Mouse (Mus musculus): ENCODE data around the gene Anapc1. TPM values are rescaled to one million over a fixed set of nuclear protein-coding genes. Genes with fewer than 3 reads are reported as not detected.

Gene Anapc1
- total and polyA plus RNA-seq, 2 experiments from 2014 or later: 25.2 to 78.5 TPM

- no peaks in the 10 kb centered on the region for H3K36me3 ChIP-seq (ENCODE audit: insufficient read depth)
These were observed 5.1 kb upstream of the Anapc1 start for GRCm38 (mm10) chr2:128692336-128692735.

GRCm38 (mm10) chr2:128687558-128688120, 448 bp upstream of the Anapc1 start:
- Histone ChIP-seq H3K36me3 (ENCODE audit: insufficient read depth) (0 out of 2 replicates have a peak, but pooled peaks cover 11% of the 10 kb centered on the region), H3K4me3 (ENCODE audit: low read depth, low read length) (peak overlapping the region; percentile 99), H3K27me3 (ENCODE audit: insufficient read depth, low read length) (no peaks in the 10 kb centered on the region), H3K9me3 (ENCODE audit: low read length) (no peaks in the 10 kb centered on the region), H3K9ac (peak overlapping the region; percentile 90), H3K27ac (ENCODE audit: low read depth, low read length) (peak overlapping the region; percentile 90), H3K4me1 (ENCODE audit: insufficient read depth) (peaks cover 15% of the 10 kb centered on the region), H3K4me2 (ENCODE audit: low read depth) (peak overlapping the region; percentile 77)
- no peak for DNase-seq
- ATAC-seq: peak; percentile 92
- WGBS: 43% methylated on average over 10 of the region's 10 CpGs
- TF ChIP-seq CTCF (IDR thresholded peaks at IDR 0.05; ENCODE audit: low read depth): peak; percentile 25; the same call in 1 of the 2 replicates

More at GRCm38 (mm10) chr2:128692336-128692735, 5.1 kb upstream of the Anapc1 start:
- Histone ChIP-seq H3K9ac (no peak overlapping the region), H3K4me3 (ENCODE audit: low read depth, low read length) (no peak overlapping the region), H3K27me3 (ENCODE audit: insufficient read depth, low read length) (peaks cover 5% of the 10 kb centered on the region; the same call in 1 of the 2 replicates), H3K4me1 (ENCODE audit: insufficient read depth) (peaks cover 5% of the 10 kb centered on the region; the same call in 1 of the 2 replicates), H3K9me3 (ENCODE audit: low read length) (no peaks in the 10 kb centered on the region), H3K4me2 (ENCODE audit: low read depth) (no peak overlapping the region), H3K27ac (ENCODE audit: low read depth, low read length) (no peak overlapping the region)
- DNase-seq: no peak
- no peak for ATAC-seq
- 64% methylated on average over 14 of the region's 14 CpGs for WGBS
- TF ChIP-seq CTCF (IDR thresholded peaks at IDR 0.05; ENCODE audit: low read depth): no peak

- ATAC-seq (no peak), DNase-seq (no peak)
- Histone ChIP-seq H3K4me2 (ENCODE audit: low read depth) (no peak overlapping the region), H3K36me3 (ENCODE audit: insufficient read depth) (peaks cover 51% of the 10 kb centered on the region), H3K27me3 (ENCODE audit: insufficient read depth, low read length) (no peaks in the 10 kb centered on the region), H3K4me1 (ENCODE audit: insufficient read depth) (no peaks in the 10 kb centered on the region), H3K9ac (no peak overlapping the region), H3K4me3 (ENCODE audit: low read depth, low read length) (no peak overlapping the region), H3K27ac (ENCODE audit: low read depth, low read length) (no peak overlapping the region), H3K9me3 (ENCODE audit: low read length) (no peaks in the 10 kb centered on the region)
- TF ChIP-seq CTCF (IDR thresholded peaks at IDR 0.05; ENCODE audit: low read depth): no peak
- 70% methylated on average over 4 of the region's 4 CpGs for WGBS
These were observed 6.5 kb downstream of the Anapc1 start for GRCm38 (mm10) chr2:128680661-128681060.

GRCm38 (mm10) chr2:128620578-128620977, 66.6 kb downstream of the Anapc1 start:
- Histone ChIP-seq H3K9ac (no peak overlapping the region), H3K4me2 (ENCODE audit: low read depth) (no peak overlapping the region), H3K27me3 (ENCODE audit: insufficient read depth, low read length) (no peaks in the 10 kb centered on the region), H3K4me3 (ENCODE audit: low read depth, low read length) (no peak overlapping the region), H3K27ac (ENCODE audit: low read depth, low read length) (no peak overlapping the region), H3K9me3 (ENCODE audit: low read length) (no peaks in the 10 kb centered on the region), H3K36me3 (ENCODE audit: insufficient read depth) (peaks cover 80% of the 10 kb centered on the region), H3K4me1 (ENCODE audit: insufficient read depth) (no peaks in the 10 kb centered on the region)
- ATAC-seq (no peak), DNase-seq (no peak)
- no peak for TF ChIP-seq CTCF (IDR thresholded peaks at IDR 0.05; ENCODE audit: low read depth)
- 96% methylated on average over 1 of the region's 1 CpGs for WGBS

DNA sequence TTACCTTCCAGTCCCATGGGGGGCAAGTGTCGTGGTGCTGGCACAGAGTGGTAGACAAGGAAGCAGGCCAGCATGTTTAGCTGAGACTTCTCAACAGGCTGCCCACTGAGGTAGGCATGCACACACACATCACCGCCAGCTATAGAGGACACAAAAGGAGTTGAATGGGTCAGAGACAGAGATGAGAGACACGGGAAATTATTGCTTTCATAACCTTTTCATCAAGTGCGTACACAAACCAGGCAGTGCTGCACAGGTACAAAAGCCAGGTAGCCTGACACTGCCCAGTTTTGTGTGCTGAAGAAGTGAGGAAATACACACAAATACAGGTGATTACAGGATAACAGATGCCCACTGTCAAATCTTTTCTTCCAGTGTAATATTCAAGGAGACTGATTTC, 71.8 kb downstream of the Anapc1 start:
- H3K9me3 ChIP-seq (ENCODE audit: low read length): no peaks in the 10 kb centered on the region
- no peak for TF ChIP-seq CTCF (IDR thresholded peaks at IDR 0.05; ENCODE audit: low read depth)
- no peak for ATAC-seq
- H3K36me3 ChIP-seq (ENCODE audit: insufficient read depth): peaks cover 82% of the 10 kb centered on the region
- no peak overlapping the region for H3K27ac ChIP-seq (ENCODE audit: low read depth, low read length)
- no peak overlapping the region for H3K9ac ChIP-seq
- no peak overlapping the region for H3K4me3 ChIP-seq (ENCODE audit: low read depth, low read length)
- no peaks in the 10 kb centered on the region for H3K4me1 ChIP-seq (ENCODE audit: insufficient read depth)
- no peak overlapping the region for H3K4me2 ChIP-seq (ENCODE audit: low read depth)
- WGBS: 92% methylated on average over 4 of the region's 4 CpGs
- no peaks in the 10 kb centered on the region for H3K27me3 ChIP-seq (ENCODE audit: insufficient read depth, low read length)
- DNase-seq: no peak

DNA sequence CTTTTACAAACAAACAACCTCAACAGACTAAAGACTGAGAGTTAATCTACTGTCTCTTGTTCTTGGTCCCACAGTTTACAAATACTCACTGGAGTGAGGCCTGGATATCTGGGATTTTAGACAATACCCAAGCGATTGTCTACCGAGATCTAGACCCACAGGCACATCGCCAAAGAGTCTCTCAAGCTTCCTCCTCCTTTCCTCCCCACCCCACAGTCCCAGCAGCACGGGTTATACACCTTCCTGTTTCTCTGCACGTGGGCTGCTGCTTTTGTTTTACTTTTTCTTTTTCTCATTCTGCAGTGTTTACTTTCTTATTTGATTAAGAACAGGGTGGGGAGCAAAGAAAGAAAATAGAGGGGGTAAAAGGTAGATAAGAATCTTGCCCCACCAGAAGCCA, 73.8 kb downstream of the Anapc1 start:
- no peak for TF ChIP-seq CTCF (IDR thresholded peaks at IDR 0.05; ENCODE audit: low read depth)
- Histone ChIP-seq H3K36me3 (ENCODE audit: insufficient read depth) (peaks cover 64% of the 10 kb centered on the region), H3K9me3 (ENCODE audit: low read length) (no peaks in the 10 kb centered on the region), H3K4me3 (ENCODE audit: low read depth, low read length) (no peak overlapping the region), H3K9ac (no peak overlapping the region), H3K4me2 (ENCODE audit: low read depth) (no peak overlapping the region), H3K27ac (ENCODE audit: low read depth, low read length) (no peak overlapping the region), H3K4me1 (ENCODE audit: insufficient read depth) (no peaks in the 10 kb centered on the region), H3K27me3 (ENCODE audit: insufficient read depth, low read length) (no peaks in the 10 kb centered on the region)
- 83% methylated on average over 5 of the region's 5 CpGs for WGBS
- DNase-seq (no peak), ATAC-seq (no peak)

GRCm38 (mm10) chr2:128612275-128612674, 74.9 kb downstream of the Anapc1 start:
- H3K4me1 ChIP-seq (ENCODE audit: insufficient read depth): no peaks in the 10 kb centered on the region
- peaks cover 4% of the 10 kb centered on the region; the same call in 1 of the 2 replicates for H3K9me3 ChIP-seq (ENCODE audit: low read length)
- no peak overlapping the region for H3K27ac ChIP-seq (ENCODE audit: low read depth, low read length)
- 88% methylated on average over 7 of the region's 7 CpGs for WGBS
- no peaks in the 10 kb centered on the region for H3K27me3 ChIP-seq (ENCODE audit: insufficient read depth, low read length)
- ATAC-seq (no peak), DNase-seq (no peak)
- no peak overlapping the region for H3K9ac ChIP-seq
- no peak overlapping the region for H3K4me3 ChIP-seq (ENCODE audit: low read depth, low read length)
- peaks cover 54% of the 10 kb centered on the region for H3K36me3 ChIP-seq (ENCODE audit: insufficient read depth)
- TF ChIP-seq CTCF (IDR thresholded peaks at IDR 0.05; ENCODE audit: low read depth): no peak
- no peak overlapping the region for H3K4me2 ChIP-seq (ENCODE audit: low read depth)

All from forebrain, postnatal 0 days (tissue).